ENCODE assay signal across 10 mouse cellular contexts in the genomic region with DNA sequence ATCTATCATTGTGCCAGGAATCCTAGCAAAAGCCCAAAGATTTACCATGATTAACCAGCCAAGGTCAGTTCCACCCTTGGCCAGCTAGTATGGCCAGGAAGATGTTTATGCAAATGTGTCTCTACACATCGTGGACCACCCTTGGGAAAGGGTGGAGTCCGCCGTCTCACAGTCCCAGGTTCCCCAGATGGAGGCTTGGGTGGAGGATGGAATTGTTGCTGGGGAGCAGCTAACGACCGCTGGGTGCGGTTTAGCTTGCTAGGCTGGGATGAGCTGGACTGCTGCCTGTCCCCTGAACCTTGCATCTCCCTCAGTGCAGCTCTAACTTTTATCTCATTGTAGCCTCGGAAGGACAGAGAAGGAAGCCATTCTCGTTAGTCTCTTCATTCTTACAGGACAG.
"Had no signal": no experiment of that assay in that cellular context is flagged by ENCODE, and none has a peak within 500 bp of the region (broad histone marks: within the 10 kb centered on the region; RNA-seq: fewer than 3 reads in every experiment).

No protein-coding gene starts in this region.

- ATAC-seq: midbrain, embryonic 15.5 days had no signal

- DNase-seq: kidney, postnatal 4 days; lung, adult 18-20 months; right cerebral cortex, postnatal 25 days; thymus, adult 18-20 months; thymus, postnatal 14 days had no signal

- H3K9ac ChIP-seq: limb, embryonic 13.5 days; liver, embryonic 14.5 days; midbrain, embryonic 15.5 days had no signal

- H3K9me3 ChIP-seq: limb, embryonic 13.5 days; midbrain, embryonic 15.5 days had no signal

- H3K4me3 ChIP-seq: layer of hippocampus, adult 2 months; limb, embryonic 13.5 days; midbrain, embryonic 15.5 days had no signal

- H3K27me3 ChIP-seq: limb, embryonic 13.5 days; midbrain, embryonic 15.5 days had no signal

- H3K27ac ChIP-seq: kidney, postnatal 0 days; layer of hippocampus, adult 2 months; limb, embryonic 13.5 days; liver, embryonic 14.5 days; midbrain, embryonic 15.5 days had no signal
